Mouse (Mus musculus): Measurements from ENCODE around the gene Gnb1l. TPM values are rescaled to one million over a fixed set of nuclear protein-coding genes. Genes with fewer than 3 reads are reported as not detected.
A peak's percentile ranks its signal among the peaks of the same experiment; 100 is the strongest.

The Gnb1l gene
- polyA plus RNA-seq, 1 experiment: 11.3 TPM

- peak overlapping the region; percentile 47; the same call in 1 of the 2 replicates for H3K27ac ChIP-seq (ENCODE audit: control insufficient read depth, insufficient read depth, low read depth, low read length, poor library complexity)
- peaks cover 1% of the 10 kb centered on the region; the same call in 1 of the 2 replicates for H3K4me1 ChIP-seq (ENCODE audit: control insufficient read depth, insufficient read depth, low read length)
- peak; percentile 29; the same call in 1 of the 2 replicates for TF ChIP-seq POLR2A (IDR thresholded peaks at IDR 0.05; ENCODE audit: borderline replicate concordance, control insufficient read depth, low read depth, low read length)
- no peak for TF ChIP-seq CTCF (IDR thresholded peaks at IDR 0.05; ENCODE audit: control insufficient read depth, insufficient read depth, low read length)
- WGBS: 10% methylated on average over 11 of the region's 11 CpGs
- H3K4me3 ChIP-seq (replicated peaks; ENCODE audit: control insufficient read depth, low read depth, low read length): no peak overlapping the region
These were observed 38.5 kb upstream of the Gnb1l start for GRCm38 (mm10) chr16:18459955-18460370.

GRCm38 (mm10) chr16:18460826-18461225 is 37.7 kb upstream of the Gnb1l start:
- 96% methylated on average over 3 of the region's 3 CpGs for WGBS
- TF ChIP-seq POLR2A (IDR thresholded peaks at IDR 0.05; ENCODE audit: borderline replicate concordance, control insufficient read depth, low read depth, low read length) (no peak), CTCF (IDR thresholded peaks at IDR 0.05; ENCODE audit: control insufficient read depth, insufficient read depth, low read length) (no peak)
- H3K27ac ChIP-seq (ENCODE audit: control insufficient read depth, insufficient read depth, low read depth, low read length, poor library complexity): no peak overlapping the region

GRCm38 (mm10) chr16:18462031-18462430 is 36.5 kb upstream of the Gnb1l start:
- no peak for TF ChIP-seq CTCF (IDR thresholded peaks at IDR 0.05; ENCODE audit: control insufficient read depth, insufficient read depth, low read length)
- no peak for TF ChIP-seq POLR2A (IDR thresholded peaks at IDR 0.05; ENCODE audit: borderline replicate concordance, control insufficient read depth, low read depth, low read length)
- WGBS: 90% methylated on average over 9 of the region's 9 CpGs
- Histone ChIP-seq H3K4me1 (ENCODE audit: control insufficient read depth, insufficient read depth, low read length) (peaks cover 1% of the 10 kb centered on the region; the same call in 1 of the 2 replicates), H3K27ac (ENCODE audit: control insufficient read depth, insufficient read depth, low read depth, low read length, poor library complexity) (no peak overlapping the region), H3K4me3 (replicated peaks; ENCODE audit: control insufficient read depth, low read depth, low read length) (no peak overlapping the region)

More at GRCm38 (mm10) chr16:18460826-18461225, 37.7 kb upstream of the Gnb1l start:
- H3K4me1 ChIP-seq (ENCODE audit: control insufficient read depth, insufficient read depth, low read length): peaks cover 1% of the 10 kb centered on the region; the same call in 1 of the 2 replicates
- H3K4me3 ChIP-seq (replicated peaks; ENCODE audit: control insufficient read depth, low read depth, low read length): no peak overlapping the region

GRCm38 (mm10) chr16:18462598-18462997 is 35.9 kb upstream of the Gnb1l start:
- Histone ChIP-seq H3K27ac (ENCODE audit: control insufficient read depth, insufficient read depth, low read depth, low read length, poor library complexity) (no peak overlapping the region), H3K4me1 (ENCODE audit: control insufficient read depth, insufficient read depth, low read length) (peaks cover 1% of the 10 kb centered on the region; the same call in 1 of the 2 replicates), H3K4me3 (replicated peaks; ENCODE audit: control insufficient read depth, low read depth, low read length) (no peak overlapping the region)
- 58% methylated on average over 8 of the region's 8 CpGs for WGBS
- no peak for TF ChIP-seq CTCF (IDR thresholded peaks at IDR 0.05; ENCODE audit: control insufficient read depth, insufficient read depth, low read length)
- no peak for TF ChIP-seq POLR2A (IDR thresholded peaks at IDR 0.05; ENCODE audit: borderline replicate concordance, control insufficient read depth, low read depth, low read length)

GRCm38 (mm10) chr16:18464271-18464670 is 34.2 kb upstream of the Gnb1l start:
- WGBS: 52% methylated on average over 3 of the region's 3 CpGs
- Histone ChIP-seq H3K4me3 (replicated peaks; ENCODE audit: control insufficient read depth, low read depth, low read length) (no peak overlapping the region), H3K27ac (ENCODE audit: control insufficient read depth, insufficient read depth, low read depth, low read length, poor library complexity) (no peak overlapping the region), H3K4me1 (ENCODE audit: control insufficient read depth, insufficient read depth, low read length) (peaks cover 1% of the 10 kb centered on the region; the same call in 1 of the 2 replicates)
- no peak for TF ChIP-seq CTCF (IDR thresholded peaks at IDR 0.05; ENCODE audit: control insufficient read depth, insufficient read depth, low read length)
- no peak for TF ChIP-seq POLR2A (IDR thresholded peaks at IDR 0.05; ENCODE audit: borderline replicate concordance, control insufficient read depth, low read depth, low read length)

GRCm38 (mm10) chr16:18470829-18471228 is 27.7 kb upstream of the Gnb1l start:
- TF ChIP-seq POLR2A (IDR thresholded peaks at IDR 0.05; ENCODE audit: borderline replicate concordance, control insufficient read depth, low read depth, low read length) (no peak), CTCF (IDR thresholded peaks at IDR 0.05; ENCODE audit: control insufficient read depth, insufficient read depth, low read length) (no peak)
- WGBS: 70% methylated on average over 1 of the region's 1 CpGs
- H3K27ac ChIP-seq (ENCODE audit: control insufficient read depth, insufficient read depth, low read depth, low read length, poor library complexity): no peak overlapping the region
- H3K4me3 ChIP-seq (replicated peaks; ENCODE audit: control insufficient read depth, low read depth, low read length): no peak overlapping the region
- no peaks in the 10 kb centered on the region for H3K4me1 ChIP-seq (ENCODE audit: control insufficient read depth, insufficient read depth, low read length)

GRCm38 (mm10) chr16:18471381-18471955 is 27.0 kb upstream of the Gnb1l start:
- 92% methylated on average over 11 of the region's 11 CpGs for WGBS
- Histone ChIP-seq H3K4me3 (replicated peaks; ENCODE audit: control insufficient read depth, low read depth, low read length) (no peak overlapping the region), H3K27ac (ENCODE audit: control insufficient read depth, insufficient read depth, low read depth, low read length, poor library complexity) (no peak overlapping the region), H3K4me1 (ENCODE audit: control insufficient read depth, insufficient read depth, low read length) (no peaks in the 10 kb centered on the region)
- TF ChIP-seq CTCF (IDR thresholded peaks at IDR 0.05; ENCODE audit: control insufficient read depth, insufficient read depth, low read length): no peak
- no peak for TF ChIP-seq POLR2A (IDR thresholded peaks at IDR 0.05; ENCODE audit: borderline replicate concordance, control insufficient read depth, low read depth, low read length)

GRCm38 (mm10) chr16:18471976-18472375 is 26.5 kb upstream of the Gnb1l start:
- Histone ChIP-seq H3K4me1 (ENCODE audit: control insufficient read depth, insufficient read depth, low read length) (no peaks in the 10 kb centered on the region), H3K27ac (ENCODE audit: control insufficient read depth, insufficient read depth, low read depth, low read length, poor library complexity) (no peak overlapping the region), H3K4me3 (replicated peaks; ENCODE audit: control insufficient read depth, low read depth, low read length) (no peak overlapping the region)
- 92% methylated on average over 6 of the region's 6 CpGs for WGBS
- TF ChIP-seq CTCF (IDR thresholded peaks at IDR 0.05; ENCODE audit: control insufficient read depth, insufficient read depth, low read length): no peak
- TF ChIP-seq POLR2A (IDR thresholded peaks at IDR 0.05; ENCODE audit: borderline replicate concordance, control insufficient read depth, low read depth, low read length): no peak

Data from bone marrow, adult 2 months (tissue).